Mouse (Mus musculus) adrenal gland, adult 2 months (tissue): ENCODE results near the gene Tfcp2l1. TPM values are rescaled to one million over a fixed set of nuclear protein-coding genes. Genes with fewer than 3 reads are reported as not detected.
A peak's percentile ranks its signal among the peaks of the same experiment; 100 is the strongest.
"Not testable (repeated sequence)": the region's sequence is repeated elsewhere in the genome, so short reads cannot be mapped to it uniquely, and the experiment has no call there.

ENCODE experiments used
- DNase-seq: peaks from one replicate; pipeline ENCODE4 v3.0.0; 2021
- long read RNA-seq: library from polyadenylated mRNA; stranded (forward); transcript quantifications from one replicate; pipeline ENCODE4 v2.0.0, GENCODE M21; 2021
- polyA plus RNA-seq: library from polyadenylated mRNA; depleted of rRNA; stranded (reverse); fragments of >200 nt; gene quantifications from 2 replicates; pipeline ENCODE4 v1.2.3, GENCODE M21; 2012; rRNA removed
- total RNA-seq, 2 experiments: library from RNA; stranded (reverse); gene quantifications; 2 replicates each; pipeline ENCODE4 v1.2.3; 2021

The Tfcp2l1 gene
- 1 to 10 TPM in 1 of 2 experiments, under 1 TPM in 1; 0.46 to 1.2 TPM for total RNA-seq
- 0.28 and 0.94 TPM in 2 replicates for polyA plus RNA-seq
- long read RNA-seq, partial matches to known transcripts = 0 of 1 reads
- long read RNA-seq, other reads (novel, unspliced or antisense) = 1 of 1 reads

DNA sequence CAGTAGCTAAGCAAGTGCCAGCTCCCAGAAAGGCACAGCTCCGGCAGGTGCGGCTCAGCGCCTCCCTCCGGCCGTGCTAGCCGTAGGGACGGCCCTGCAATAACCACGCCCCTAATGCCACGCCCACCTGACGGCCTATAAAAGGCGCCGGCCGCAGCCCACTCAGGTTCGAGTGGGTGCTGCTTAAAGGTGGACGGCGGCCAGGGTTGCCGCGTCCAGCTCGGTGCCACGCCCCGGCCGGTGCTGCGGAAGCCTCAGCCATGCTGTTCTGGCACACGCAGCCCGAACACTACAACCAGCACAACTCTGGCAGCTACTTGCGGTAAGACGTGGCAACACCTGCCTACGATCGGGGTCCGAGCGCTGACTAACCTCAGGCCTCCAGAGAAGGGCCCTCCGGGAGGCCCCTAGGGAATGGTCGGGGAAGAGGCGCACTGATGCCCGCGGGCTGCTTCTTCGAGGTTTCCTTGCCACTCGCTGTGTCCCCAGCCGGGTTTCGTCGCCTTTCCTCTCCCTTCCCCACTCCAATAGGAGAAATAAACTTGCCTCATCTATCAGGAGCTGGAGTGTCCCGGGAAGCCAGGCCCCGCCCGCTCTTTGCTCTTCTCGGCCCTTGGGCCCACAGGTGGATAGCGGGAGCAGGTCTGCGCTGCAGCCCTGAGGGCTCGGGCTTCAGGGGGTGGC is at the start of gene Tfcp2l1:
Gene Tfcp2l1 (plus strand): TSS at position 165 of the 684 bp plus-strand sequence.
- DNase-seq = peak; percentile 84

DNA sequence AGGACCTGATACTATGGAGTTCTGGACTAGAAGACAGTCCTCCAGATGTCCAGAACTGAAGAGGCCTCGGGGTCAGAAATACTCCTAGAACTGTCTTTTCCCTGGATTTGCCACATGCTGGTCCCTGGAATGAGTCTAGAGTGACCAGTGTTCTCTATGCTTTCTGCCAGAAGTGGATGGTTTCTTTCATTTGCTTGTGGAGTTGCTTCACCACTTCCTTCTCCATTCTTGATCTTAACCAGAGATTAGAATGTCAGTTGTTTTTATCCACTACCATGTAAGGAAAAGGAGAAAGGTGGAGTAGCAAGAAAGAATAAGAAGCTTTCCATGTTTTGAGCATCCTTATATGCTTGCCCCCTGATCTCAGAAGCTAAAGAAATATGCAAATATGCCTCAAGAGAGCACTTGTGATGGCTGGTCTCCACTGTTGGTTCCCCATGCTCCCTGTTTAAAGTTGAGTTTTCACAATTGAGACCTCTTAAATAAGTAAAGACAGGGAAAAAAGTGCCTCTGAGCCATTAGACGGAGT is 47.5 kb upstream of the Tfcp2l1 start:
- no peak for DNase-seq

DNA sequence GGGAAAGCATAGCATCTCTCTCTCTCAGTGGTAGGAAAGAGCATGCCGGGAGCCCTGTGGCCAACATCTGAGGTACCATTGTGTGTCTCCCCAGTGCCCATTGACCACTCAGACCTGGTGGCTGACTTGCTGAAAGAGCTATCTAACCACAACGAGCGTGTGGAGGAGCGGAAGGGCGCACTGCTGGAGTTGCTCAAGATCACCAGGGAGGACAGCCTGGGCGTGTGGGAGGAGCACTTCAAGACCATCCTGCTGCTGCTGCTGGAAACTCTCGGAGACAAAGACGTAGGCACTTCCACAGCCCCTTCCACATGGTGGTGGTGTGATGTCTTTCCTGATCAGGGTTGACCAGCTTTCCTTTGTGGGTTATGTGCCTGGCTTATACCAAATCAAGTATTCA is 46.6 kb upstream of the Tfcp2l1 start:
- no peak for DNase-seq

DNA sequence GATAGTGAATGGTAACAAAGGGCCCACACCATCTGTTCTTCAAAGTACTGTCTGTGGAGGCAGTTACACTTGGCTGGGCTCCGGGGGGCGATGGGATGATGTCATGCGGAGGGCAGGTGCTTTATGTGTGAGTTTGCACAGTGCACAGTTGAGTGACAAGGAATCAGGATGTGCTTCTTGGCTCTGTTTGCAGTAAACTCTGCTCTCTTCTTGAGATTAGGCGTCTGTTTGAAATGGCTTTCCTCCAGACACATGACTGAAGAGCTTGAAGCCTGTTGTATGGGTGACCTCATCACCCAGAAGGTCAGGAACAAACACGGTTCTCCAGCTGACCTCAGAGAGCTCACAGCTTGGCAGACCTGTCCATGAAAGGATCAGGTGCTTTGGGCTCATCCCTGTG is 38.0 kb upstream of the Tfcp2l1 start:
- DNase-seq = peak; percentile 13

DNA sequence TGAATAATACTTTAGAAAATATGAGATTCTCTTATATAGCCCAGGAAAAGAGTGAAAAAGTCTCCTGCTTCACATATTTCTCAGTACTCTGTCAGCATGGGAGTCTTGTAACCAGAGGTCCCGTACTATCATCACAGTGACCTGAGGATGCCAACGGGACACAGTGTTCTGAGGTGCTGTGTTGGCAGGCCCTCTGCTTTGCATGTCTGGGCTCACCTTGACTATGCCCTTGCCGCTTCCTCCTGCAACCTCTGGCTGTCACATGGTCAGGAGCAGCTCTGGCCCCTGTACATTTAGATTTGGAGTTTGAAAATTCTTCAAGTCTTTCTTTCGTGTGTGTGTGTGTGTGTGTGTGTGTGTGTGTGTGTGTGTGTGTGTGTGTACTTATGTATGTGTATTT is 34.8 kb upstream of the Tfcp2l1 start:
- DNase-seq = no peak

DNA sequence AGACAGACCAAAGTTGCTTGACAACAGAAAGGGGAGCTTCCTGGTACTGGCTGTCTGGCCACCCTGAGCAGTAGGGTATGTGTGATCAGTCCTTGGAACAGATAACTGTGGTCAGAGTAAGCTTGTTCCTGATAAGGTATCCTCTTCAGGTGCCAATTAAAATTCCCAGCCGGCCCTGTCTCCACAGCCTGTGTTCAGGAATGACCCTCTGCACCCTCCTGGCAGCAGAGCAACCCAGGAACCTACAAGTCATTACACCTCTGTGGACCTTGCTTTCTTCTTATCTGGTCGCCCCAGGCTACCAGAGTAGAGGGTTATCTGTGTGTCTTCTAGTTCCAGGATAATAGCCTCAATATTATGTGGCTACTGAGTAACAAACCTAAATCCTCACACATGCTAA is 32.4 kb upstream of the Tfcp2l1 start:
- DNase-seq = no peak

DNA sequence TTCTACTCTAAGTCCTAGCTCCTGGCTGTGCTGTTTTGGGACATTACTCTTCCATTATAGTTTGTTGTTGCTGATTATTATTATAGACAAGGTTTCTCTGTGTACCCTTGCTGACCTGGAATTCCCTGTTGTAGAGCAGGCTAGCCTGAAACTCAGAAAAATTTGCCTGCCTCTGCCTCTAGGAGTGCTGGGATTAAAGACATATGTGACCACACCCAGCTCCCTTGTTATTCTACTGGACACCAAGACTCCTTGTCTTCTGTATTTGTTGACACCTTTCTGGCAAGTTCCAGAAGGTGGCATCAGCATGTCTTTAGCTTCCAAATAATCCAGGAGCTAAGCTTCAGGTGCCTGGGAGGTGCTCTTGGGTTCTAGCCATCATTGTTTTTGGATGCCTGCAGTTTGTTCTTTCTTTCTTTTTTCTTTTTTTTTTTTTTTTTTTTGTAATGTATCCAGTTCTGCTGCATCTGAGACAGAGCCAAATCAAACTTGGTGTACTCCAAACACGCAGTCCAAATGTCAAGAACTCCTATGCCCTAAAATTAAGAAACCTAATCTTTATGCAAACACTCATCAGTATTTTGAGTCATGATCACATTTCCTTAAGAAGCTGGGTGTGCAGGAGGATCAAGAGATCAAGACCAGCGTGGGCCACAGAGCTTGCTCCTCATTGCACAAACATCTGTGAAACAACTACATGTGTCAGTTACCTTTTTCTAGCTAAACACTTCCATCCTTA is 30.1 kb upstream of the Tfcp2l1 start:
- DNase-seq = no peak

DNA sequence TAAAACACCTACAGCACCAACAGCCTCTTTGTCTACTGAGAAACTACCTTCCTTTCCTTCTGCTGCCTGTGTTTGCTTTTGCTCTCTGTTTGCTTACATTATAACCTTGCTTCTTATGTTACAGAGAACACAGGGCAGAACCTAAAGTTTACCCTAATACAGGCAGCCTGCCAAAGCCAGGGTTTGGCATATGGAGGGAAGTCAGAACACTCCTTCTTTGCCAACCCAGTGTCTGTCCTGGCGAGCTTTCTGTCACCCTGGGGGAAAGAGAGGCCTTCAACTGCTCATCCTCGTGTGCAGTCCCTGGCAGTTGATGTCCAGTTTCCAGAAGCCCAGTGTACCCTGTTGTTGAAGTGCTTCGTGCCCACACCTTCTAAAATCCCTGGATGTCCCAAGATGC is 29.4 kb upstream of the Tfcp2l1 start:
- DNase-seq = no peak

DNA sequence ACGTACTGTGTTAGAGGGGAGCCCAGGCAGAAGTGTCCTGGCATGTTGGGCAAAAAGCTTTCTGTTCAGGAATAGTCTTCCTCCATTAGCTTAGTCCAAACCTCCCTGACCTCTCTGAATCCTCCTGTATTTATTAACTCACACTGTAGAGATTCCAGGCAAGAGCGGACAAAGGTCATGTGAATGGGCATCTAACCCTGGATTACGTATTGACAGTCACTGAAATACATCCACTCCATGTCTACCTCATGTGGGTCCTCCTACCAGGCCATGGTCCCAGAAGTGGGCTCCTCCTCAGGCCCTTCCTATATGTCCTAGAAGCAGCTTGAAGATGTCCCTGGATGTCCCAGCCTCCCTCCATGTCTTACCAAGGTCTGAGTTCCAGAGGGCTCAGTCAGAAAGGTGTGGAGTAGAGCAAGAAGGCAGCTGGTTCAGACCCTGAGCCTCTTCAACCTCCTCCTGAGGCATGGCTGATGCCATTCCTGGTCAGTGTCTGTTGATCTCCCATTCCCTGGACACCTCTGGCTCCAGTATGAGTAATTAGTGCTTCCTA is 14.0 kb upstream of the Tfcp2l1 start:
- no peak for DNase-seq

DNA sequence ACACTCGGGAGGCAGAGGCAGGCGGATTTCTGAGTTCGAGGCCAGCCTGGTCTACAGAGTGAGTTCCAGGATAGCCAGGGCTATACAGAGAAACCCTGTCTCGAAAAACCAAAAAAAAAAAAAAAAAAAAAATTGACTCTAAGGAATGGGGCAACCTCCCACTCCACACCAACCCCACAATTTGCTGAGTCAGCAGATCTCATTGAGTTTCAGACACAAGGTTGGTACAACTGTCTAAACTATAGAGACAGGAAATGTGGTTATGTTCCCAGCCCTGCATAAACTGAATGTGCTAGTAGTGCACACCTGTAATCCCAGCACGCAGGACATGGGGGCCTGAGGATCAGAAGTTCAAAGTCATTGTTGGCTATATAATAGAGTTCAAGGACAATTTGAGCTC is 6.7 kb upstream of the Tfcp2l1 start:
- not testable (repeated sequence) for DNase-seq

DNA sequence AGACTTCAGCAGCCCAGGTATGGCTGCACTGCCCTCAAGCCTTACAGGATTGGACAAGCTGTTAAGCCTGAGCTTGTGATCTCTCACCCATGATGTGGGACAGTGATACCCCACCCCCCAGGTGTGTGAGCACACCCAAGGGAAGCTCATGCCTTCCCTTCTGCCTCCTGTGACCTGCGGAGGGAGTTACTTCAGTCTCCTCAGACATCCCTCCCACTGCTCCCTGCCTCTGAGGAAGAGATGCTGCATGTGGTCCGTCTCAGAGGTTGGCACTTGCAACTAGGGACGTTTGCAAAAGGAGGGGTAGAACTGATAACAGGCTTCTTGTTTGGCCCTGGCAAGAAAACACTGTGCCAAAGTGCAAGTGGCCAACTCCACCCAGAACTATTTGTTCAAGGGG is 4.9 kb upstream of the Tfcp2l1 start:
- no peak for DNase-seq

DNA sequence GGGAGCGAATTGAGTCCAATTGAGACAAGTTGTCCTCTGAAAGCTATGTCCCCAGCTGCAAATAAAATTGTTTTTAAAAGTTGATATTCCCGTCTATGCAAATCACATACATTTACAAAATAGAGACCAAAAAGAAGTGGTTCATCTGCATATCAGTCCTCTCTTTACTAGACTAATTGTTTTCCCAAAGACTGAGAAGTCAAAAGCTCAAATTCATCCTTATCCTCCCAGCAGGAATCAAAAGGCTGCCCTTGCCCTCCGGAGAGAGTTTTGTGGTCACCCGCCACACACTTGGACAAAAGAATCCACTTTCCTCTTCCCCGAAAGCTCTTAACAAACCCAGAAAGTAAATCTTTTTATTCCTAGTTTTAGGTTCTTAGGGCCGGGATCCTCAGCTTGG is 2.3 kb upstream of the Tfcp2l1 start:
- DNase-seq = no peak

DNA sequence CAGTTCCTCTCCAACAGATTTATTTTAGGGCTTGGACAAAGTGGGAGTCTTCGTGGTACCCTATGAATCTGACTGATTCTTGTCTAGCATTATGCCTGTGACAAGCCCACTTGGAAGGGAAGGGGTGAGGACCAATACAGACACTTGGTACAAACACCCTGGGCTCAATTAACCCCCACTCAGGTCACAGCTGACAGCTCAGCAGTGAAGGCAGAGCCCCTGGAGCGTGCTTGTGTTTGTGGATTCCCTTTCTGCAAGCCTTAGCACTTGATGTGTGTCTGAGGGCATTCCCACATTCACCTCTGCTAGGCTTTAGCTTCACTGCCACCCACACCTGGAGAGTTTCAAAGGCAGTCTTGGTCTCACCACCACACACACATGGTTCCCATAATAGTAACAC is 1.8 kb upstream of the Tfcp2l1 start:
- no peak for DNase-seq

DNA sequence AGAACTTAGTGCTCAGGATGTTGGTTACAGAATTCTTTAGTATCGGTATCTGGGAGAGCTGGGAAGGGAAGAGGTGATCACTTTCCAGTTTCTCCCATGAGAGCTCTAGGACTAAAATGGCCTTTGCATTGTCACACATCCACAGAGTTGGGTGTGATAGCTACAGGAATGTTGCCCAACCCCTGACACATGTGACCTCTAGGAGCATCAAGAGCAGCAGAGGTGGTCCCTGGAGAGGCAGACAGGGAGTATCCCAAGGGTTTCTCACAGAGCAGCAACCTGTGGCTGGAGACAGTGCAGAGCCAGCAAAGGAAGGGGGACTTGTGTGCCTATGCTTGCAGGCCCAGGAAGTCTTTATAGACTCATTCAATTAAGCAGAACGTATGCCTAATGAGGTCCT is 1.3 kb upstream of the Tfcp2l1 start:
- DNase-seq = no peak

DNA sequence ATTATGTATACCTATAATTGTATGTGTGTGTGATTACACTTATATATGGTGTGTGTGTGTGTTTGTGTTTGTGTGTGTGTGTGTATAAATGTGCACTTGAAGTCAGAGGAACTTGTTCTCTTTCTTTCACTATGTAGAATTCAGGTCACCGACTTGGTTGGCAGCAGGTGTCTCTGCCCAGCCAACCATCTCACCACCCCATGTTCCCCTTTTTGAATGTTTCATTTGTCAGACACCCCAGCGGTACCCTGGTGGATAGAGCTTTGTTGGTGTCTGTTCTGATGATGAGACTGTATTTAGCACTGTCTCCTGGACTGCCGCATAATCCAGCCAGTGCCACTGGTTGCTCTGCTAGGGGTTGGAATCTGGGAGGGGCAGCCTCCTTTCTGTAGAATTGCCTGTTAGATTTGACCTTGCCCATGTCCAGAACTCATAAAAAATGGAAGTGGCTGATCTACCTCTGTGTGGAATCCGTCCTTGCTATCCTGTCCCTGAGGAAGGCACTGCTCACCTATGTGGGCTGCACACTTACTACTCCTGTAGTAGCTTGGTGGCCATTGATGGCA is 5.8 kb downstream of the Tfcp2l1 start:
- DNase-seq = no peak

DNA sequence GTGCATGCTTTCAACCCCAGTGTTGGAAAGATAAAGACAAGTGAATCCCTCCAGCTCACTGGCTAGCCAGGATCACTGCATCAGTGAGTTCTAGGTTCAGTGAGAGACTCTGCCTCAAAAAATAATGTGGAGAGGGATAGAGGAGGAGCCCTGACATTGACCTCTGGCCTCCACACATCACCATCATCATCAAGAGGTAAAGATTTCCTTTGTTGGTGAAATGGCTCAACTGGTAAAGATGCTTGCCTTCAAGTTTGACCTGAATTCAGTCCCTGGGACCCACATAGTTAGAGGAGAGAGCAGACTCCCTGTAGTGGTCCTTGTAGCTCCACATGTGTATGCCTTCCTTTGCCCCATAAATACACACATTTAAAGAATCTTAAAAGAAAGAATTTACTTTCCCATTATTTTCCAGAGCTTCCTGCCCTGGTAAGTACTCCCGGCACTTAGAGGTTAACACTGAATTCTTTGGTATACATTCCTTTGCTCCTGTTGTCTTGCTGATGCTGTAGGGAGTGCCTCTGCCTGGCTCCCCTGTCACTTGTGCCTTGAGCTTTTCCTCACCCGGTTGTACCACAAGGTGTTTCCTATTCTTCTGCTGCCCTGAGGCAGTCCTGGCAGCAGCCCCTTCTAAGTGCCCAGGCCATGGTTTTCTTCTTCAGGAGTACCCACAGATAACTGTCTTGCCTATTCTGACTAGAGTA is 14.7 kb downstream of the Tfcp2l1 start:
- DNase-seq = no peak

DNA sequence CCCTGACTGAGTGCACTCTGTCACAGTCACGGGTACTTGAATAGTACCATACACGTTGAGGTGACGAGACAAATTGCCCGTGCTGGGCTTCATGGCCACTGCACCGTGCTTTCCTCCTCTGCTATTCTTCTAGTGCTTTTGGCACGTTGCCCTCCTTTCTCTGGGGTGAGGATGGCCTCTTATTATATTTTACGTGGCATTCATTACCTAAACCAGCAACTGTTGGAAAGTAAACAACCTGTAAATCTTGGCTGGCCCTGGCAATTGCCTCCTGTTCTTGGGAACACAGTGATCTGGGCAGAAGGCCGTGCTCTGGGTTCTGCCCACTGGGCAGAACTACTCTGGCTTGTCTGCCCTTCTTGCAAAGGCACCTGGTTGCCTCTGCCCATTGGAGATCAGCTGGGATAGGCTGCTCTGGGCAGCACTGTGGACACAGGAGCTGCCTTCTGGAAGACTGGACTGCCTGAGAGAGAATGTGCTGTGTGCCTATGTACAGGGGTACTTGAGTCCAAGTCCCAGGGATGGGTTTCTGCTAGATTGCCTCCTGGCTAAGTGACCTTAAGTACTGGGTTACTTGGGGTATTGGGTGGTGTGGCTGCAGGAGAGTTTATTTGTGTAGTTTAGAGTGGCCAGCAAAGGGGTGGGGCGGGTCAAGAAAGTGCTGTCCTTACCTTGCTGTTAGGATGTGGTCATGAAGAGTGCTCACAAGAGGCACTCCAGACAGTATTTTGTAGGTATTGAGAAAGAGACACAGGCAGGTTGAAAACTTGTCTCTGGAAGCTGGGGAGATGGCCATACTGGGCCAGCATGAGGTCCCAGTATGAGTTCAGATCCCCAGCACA is 15.6 kb downstream of the Tfcp2l1 start:
- peak; percentile 25 for DNase-seq

DNA sequence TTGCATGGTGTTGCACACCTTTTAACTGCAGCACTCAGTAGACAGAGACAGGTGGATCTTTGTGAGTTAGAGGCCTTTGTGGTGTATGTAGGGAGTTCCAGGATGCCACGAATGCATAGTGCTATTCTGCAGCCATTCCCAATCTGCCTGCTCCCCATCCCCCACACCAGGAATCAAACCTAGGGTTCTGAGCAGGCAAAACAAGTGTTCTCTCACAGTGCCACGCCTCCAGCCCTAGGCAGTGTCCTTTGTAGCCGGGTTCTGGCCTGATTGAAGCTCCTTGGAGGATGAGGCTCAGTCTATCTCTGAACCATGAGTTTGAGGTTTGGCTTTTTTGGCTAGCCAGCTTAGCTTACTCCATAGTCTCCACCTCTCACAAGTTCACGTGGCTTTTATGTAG is 18.0 kb downstream of the Tfcp2l1 start:
- no peak for DNase-seq

DNA sequence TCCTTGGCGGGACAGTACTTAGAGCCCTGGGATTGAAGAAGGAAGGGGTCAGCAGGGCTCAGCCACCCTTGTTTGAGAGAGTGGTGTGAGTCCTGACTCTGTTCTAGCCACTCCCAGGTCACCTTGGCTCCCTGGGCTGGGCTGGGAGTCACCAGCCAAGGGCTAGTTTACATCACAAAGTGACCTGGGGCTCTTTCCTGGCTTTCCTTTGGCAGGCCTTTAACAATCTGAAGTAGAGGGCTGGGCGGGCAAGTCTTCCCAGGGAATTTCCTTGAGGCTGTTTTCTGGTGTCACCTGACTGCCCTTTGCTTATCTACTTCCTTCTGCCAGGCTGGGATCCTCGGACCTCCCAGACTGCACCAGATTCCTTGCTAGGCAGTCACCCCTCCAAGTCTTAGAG is 20.3 kb downstream of the Tfcp2l1 start:
- DNase-seq = no peak

DNA sequence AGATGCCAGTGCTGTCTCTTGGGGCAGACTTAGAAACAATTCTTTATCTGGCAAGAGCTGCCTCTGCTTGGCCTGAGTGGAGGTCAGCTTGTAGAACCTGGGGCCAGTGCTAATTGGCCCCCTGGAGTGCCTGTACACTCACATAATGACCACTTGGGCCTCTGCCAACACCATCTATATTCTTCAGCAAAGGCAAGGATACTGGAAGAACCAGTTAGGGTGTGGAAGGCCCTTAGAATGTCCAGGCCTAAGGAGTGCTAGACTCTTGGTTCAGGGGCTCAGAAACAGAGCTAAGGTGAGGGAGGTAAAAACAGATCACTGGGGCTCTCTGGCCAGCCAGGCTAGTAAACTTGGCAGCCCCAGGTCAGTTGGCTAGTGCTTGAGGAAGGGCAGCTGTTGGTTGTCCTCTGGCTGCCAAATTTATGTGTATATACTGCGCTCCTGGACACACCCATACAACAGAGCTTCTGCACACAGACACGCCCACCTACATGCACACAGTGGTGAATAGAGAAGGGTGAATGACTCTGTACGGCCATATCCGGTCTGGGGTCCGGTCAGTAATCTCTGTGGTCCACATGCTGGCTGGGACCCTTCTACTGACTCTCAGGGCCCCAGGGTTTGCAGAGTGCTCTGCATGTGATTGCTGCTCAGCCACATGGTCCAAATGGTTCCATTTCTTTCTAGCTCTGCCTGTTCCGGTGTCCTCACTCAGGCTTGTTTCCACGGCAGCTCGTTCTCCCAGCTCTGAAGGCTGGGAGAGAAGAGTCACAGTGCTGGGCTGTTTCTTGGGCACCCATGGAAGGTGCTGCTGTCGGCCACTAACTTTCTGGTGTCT is 22.4 kb downstream of the Tfcp2l1 start:
- no peak for DNase-seq
